Mouse (Mus musculus): ENCODE results near the gene Ints4.
"Not testable (repeated sequence)": the region's sequence is repeated elsewhere in the genome, so short reads cannot be mapped to it uniquely, and the experiment has no call there.

Ints4 gene

DNA sequence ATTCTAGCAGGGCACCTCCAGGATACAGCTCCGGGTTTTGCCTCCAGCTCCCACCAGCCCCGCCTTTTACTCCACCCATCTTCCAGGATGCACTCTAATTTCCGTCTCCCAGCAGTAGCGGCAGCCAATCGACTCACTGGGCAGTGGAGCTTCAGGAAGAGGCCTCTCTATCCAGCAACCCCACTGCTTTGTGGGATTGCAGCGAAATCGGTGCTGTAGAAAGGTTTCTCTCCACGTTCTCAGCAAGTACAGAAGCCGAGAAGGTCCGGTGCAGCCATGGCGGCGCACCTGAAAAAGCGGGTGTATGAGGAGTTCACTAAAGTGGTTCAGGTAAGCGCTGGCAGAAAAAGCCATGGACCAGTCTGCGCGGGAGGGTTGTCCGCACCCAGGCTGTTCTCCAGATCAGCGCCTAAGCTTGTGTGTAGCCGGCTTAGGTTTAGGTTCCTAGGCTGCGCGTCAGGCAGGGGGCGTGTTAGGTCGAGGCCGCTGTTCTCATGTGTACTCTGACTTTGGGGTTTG, at the start of gene Ints4:
Gene Ints4, plus strand, starts transcription at position 136 of the 519 bp plus-strand sequence.
- DNase-seq (ENCODE audit: low read depth) = peak; percentile 93

GRCm38 (mm10) chr7:97433517-97433916, 47.2 kb upstream of the Ints4 start:
- DNase-seq (ENCODE audit: low read depth) = not testable (repeated sequence)

GRCm38 (mm10) chr7:97434517-97434916, 46.2 kb upstream of the Ints4 start:
- DNase-seq (ENCODE audit: low read depth) = no peak

- DNase-seq (ENCODE audit: low read depth) = no peak
Measured at GRCm38 (mm10) chr7:97438986-97439385, 41.8 kb upstream of the Ints4 start.

DNA sequence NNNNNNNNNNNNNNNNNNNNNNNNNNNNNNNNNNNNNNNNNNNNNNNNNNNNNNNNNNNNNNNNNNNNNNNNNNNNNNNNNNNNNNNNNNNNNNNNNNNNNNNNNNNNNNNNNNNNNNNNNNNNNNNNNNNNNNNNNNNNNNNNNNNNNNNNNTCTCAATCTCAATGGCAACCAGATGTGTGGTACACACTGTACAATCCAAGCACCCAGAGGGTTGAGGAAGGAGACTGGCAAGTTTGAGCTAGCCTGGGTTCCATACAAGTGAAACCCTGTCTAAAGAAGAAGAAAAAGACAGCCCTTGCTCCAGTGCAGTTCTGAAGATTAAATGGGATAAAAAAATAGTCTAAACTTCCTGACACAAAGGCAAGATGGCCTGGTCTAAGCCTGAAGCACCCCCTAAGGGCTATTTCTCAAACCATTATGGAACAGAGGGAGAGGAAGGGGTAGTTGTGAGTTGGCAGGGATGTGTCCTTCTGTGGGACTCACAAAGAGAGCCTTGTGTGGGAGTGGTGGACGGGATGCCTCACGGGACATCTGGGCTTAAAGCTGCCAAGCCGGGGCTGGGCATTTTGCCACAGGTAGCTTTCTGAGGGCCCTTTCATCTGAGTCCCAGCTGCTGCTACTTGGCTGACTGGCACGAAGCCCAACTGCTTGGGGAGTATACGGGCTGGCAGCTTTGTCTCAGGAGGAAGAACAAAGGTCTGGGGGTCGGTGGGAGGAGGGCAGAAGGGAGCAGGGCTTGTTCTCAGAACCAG, 34.4 kb upstream of the Ints4 start:
- DNase-seq (ENCODE audit: low read depth) = peak; percentile 98

DNA sequence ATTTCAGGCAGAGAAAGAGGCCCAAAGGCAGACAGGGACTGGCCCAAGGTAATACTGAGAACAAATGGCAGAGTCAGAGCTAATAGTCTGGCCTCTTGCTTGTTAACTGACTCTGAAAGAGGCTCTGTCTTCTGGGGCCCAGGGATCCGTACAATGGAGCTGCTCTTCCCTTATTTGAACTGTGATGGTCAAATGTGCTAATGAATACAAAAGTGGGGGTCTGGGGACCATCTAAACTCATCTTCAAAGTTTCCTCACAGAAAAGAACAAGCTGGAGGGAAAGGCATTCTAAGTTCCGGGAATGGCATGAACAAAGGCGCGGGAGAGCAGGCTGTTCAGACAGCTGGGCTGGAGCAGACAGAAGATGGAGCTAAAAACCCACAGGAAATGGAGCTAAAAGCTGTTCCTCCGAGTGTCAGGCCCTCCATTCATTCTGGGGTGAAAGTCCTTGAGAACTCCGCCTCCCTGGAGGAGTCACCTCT, 33.7 kb upstream of the Ints4 start:
- no peak for DNase-seq (ENCODE audit: low read depth)

GRCm38 (mm10) chr7:97451023-97451422, 29.7 kb upstream of the Ints4 start, which contains the start of gene Kctd14:
Gene Kctd14, plus strand, starts transcription at chr7:97451323.
- DNase-seq (ENCODE audit: low read depth) = not testable (repeated sequence)

- DNase-seq (ENCODE audit: low read depth) = no peak
Measured at GRCm38 (mm10) chr7:97452196-97452595, 28.6 kb upstream of the Ints4 start.

DNA sequence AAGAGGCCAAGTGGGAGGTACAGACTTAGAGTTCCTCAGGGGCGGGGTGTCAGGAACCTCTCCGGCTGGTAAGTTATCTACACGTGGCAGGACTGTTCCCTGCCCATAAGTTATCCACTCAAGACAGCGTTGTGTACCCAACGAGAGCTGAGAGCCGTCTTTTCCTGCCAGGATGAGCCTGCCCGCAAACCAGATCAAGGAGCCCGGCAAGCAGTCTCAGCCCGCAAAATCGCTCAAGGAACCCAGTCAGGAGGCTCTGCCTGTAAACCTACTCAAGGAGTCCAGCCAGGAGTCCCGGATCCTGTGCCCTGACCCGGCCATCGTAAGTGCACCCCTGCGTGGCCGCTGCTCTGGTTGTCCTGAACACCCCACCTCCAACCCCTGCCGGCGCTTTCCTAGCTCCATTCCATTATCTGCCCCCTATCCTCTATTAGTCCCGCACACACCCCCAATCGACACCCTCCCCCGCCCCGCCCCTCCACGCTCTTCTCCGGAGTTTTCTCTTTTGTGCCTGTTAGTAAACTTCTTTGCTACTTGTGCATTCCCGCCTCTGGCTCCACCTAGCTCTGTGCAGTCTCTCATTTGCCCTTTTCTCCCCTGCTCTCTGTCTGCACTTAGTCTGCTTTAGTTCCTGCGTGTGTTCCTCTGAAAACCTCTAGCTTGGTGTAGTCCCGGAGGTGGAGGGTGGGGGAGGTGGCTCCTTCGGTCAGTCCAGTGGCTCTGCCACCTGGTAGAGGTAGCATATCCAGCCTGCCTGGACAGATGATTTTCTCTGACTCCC, 27.4 kb upstream of the Ints4 start:
- DNase-seq (ENCODE audit: low read depth) = no peak

- DNase-seq (ENCODE audit: low read depth) = no peak
Measured at GRCm38 (mm10) chr7:97454795-97455194, 26.0 kb upstream of the Ints4 start.

GRCm38 (mm10) chr7:97455577-97455976, 25.2 kb upstream of the Ints4 start:
- no peak for DNase-seq (ENCODE audit: low read depth)

DNA sequence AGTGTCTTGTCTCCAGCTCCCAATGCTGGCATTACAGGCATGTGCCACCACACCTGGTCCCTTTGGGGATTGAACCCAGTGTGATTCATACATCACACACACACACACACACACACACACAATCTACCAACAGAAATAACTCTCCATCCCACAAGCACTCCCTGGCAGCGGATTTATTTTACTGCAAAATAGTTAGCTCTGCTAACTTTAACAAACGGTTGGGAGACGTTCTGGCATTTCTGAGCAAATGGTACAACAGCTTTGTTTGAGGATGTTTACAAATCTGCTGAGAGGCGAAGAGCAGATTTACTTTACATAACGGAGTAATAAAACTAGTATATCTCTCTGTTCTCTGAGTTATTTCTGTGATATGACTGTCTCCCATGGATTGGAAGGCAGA, 7.8 kb upstream of the Ints4 start:
- DNase-seq (ENCODE audit: low read depth) = no peak

- peak; percentile 37 for DNase-seq (ENCODE audit: low read depth)
Measured at GRCm38 (mm10) chr7:97479349-97479748, 1.4 kb upstream of the Ints4 start.

DNA sequence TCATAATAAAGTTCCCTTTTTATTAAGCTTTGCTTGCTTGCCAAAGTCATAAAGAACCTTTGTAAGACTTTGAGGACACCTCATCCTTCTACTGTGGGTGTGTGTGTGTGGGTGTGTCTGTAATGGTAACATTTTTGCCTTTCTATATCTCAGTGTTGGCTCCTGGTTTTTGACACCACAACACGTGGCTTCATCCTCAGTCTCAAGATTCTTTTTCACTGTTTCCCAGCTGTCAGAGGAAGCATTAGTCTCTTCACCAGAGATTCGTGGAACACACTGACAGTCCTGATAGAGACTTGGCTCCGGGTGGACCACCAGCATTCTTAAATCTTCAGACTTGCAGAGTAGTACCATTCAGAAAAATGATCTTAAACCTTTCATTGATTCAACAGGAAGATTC, 466 bp upstream of the Ints4 start:
- no peak for DNase-seq (ENCODE audit: low read depth)

DNA sequence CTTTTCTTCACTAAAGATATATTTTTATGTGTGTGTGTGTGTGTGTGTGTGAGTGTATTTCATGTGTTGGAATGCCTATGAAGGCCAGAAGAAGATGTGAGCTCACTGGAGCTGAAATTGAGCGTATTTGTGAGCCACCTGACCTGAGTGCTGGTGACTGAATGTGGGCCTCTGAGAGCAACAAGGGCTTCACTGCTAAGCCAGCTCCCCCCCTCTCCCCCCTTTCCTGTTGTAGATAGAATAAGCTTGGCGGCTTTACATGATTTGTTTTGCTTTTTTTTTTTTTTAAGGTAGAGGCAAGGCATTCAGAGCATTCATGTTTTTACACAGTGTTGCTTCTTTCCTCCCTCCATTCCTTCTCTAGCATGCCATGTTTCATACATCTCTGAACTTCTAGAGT, 2.6 kb downstream of the Ints4 start:
- no peak for DNase-seq (ENCODE audit: low read depth)

- no peak for DNase-seq (ENCODE audit: low read depth)
Measured at GRCm38 (mm10) chr7:97491157-97491556, 10.4 kb downstream of the Ints4 start.

DNA sequence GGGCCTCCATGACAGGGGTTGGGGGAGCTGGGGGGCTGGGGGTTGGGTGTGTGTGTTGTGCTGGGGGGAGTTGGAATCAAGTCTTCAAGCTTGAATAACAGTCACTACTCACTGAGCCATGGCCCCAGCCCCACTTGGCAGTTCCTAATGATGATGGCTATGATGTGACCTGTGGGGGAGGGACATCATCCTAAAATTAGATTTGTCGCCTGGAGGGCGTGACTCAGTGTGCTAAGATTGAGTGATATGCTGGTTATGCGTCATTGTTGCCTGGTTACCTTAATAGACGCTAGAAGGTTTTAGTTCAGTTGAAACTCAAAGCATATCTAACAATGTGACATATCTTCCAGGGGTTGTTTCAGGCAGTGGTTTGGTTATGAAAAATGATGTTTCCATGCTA, 11.7 kb downstream of the Ints4 start:
- no peak for DNase-seq (ENCODE audit: low read depth)

DNA sequence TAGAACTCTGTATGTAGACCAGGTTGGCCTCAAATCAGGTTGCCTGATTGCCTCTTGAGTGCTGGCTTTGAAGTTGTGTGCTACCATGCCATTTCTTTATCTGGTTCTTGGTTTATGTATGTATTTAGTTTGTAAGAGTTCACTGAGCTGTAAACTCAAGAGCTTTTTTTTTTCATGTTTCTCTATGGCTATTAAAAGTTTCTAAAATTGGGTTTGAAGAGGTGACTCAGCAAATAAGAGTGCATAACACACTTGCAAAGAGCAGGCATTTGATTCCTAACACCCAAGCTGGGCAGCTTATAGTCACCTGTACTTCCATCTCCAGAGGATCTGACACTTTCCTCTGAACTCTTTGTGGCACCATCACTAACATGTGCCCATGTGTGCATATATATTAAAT, 14.3 kb downstream of the Ints4 start:
- no peak for DNase-seq (ENCODE audit: low read depth)

DNA sequence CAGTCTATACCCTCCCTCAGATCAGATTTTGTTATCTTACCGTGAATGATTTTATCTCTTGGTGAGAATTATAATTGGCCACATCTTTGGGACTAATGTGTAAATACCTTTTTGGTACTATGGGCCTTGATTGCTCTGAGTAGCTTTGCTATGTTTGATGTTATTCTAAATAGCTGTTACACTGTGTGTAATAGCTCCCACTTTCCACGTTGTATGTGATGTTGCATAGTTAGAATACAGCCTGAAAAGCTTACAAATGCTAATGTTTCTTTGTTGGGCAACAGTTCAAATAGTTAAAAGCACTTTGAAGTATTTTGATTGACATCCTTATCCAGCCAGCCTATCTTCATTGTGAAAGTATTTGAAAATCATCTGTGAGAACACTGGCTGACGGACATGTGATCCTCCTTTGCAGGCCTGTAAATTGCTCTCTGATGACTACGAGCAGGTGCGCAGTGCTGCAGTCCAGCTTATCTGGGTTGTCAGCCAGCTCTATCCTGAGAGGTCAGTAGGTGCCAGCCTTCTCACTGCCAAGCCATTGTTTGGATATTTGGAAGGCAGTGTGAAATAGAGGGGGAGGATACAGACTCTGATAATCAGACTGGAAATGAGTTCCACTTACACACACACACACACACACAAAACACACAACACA, 19.9 kb downstream of the Ints4 start:
- DNase-seq (ENCODE audit: low read depth) = no peak

DNA sequence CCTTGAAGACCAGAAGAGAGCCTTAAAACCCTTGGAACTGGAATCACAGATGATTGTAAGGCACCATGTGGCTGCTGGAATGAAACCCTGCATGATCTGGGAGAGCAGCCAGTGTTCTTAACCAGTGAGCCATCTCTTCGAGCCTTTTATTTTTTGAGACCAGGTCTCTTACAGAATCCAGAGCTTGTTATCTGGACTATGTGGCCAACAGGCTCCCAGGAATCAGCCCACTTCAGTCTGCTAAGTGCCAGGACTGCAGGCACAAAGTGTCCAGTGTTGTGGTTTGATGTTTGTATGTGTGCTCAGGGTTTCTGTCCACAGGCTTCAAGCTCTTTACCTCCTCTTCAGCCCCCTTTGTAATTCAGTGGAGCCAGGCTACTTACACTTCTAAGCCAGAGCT, 34.0 kb downstream of the Ints4 start:
- no peak for DNase-seq (ENCODE audit: low read depth)

DNA sequence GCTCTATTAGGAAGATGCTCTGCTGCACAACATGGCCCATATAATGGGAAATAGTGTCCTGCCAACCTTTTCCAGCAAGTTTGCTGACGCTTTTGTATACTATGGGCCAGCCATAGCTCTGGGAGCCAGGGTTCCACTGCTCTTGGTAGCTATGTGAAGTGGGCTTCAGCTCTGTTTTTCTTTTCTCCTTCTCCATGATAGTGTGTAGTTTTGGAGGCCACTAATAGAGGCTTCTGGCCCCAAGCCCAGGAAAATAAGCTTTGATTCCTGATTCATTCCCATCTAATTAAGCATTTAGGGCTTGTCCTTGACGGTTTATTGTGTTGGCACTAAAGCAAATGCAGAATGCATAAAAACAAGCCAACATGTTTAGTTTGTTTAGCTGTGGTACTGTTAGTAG, 39.2 kb downstream of the Ints4 start:
- no peak for DNase-seq (ENCODE audit: low read depth)

DNA sequence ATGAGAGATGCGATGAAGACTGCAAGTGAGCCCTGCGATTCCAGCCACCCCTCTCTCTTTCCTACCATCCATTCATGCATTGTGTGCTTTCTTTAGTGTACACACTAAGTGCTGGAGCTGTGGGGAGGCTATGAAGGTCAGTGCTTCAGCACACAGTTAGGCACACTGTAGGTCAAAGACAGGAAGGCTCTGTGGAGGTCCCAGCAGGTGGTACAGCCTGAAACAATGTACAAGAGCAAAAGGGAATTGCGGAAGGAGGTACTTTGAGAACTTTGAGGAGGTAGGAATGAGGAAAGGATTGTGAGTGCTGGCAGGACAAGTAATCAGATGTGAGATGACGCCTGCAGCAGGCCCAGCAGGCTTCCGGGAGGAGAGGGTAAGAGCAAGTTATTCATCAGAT, 54.8 kb downstream of the Ints4 start:
- DNase-seq (ENCODE audit: low read depth) = no peak

DNA sequence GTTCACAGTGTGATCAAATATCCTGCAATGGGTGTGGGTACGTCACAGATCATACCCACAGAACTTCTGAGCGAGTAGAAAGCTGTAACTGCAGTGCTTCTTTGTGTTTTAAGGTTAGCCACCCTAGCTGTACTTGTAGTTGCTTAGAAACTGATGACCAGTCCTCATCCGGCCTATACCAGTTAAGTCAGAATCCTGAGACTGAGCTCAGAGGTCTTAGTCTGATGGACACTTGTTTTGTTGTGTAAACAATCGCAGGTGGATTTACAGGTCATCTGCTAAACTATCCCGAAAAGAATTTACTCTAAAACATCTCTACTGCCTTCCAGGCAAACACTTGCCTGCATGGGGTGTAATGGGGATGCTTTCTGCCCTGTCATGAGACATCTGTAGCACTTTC, 55.8 kb downstream of the Ints4 start:
- DNase-seq (ENCODE audit: low read depth) = no peak

Data from fibroblast of lung, adult 2 months (primary cell).